Mouse (Mus musculus): ENCODE measurements at regions not wholly inside any gene's neighbourhood (a gene's known extent, or its start where the extent isn't known, plus 50 kb on each side); places are given as distances from the start of the nearest gene placed in this dataset.

DNA sequence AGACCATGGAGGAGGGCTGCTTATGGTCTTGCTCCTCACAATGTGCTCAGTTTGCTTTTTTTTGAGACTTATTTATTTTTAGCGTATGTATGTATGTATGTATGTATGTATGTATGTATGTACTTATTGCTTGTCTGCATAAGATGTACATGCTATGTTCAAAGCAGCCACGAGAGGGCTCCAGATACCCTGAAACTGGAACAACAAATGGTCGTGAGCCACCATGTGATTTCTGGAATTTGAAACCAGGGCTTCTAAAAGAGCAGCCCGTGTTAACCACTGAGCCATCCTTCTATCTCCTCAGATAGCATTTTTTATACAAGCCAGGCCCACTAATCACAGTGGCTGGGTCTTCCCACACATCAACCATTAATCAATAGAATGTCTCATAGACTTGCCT lies 611.2 kb downstream of the 5730507C01Rik start:
- TF ChIP-seq CTCF (IDR thresholded peaks at IDR 0.05; ENCODE audit: low read depth), result no peak
- no peak for TF ChIP-seq EP300 (IDR thresholded peaks at IDR 0.05; ENCODE audit: low read depth)
